Mouse (Mus musculus) CH12.LX (cell line): ENCODE results near the gene Ptprd. TPM values are rescaled to one million over a fixed set of nuclear protein-coding genes. Genes with fewer than 3 reads are reported as not detected.

Source experiments
- DNase-seq: peaks from one replicate; pipeline ENCODE4 v3.0.0-alpha.2; 2013; ENCODE audit errors: extremely low read depth
- H3K27ac ChIP-seq: 2 replicates; pipeline ENCODE4 v1.5.1; 2012; ENCODE audit warnings: low read depth, mild to moderate bottlenecking, control low read depth, moderate library complexity; ENCODE audit not compliant: insufficient read depth
- H3K27me3 ChIP-seq: replicated peaks from 2 replicates; pipeline ENCODE3; 2012; ENCODE audit warnings: inconsistent platforms
- H3K36me3 ChIP-seq, 2 experiments: replicated peaks in 1 of 2; 2 replicates each; pipeline versions ENCODE3 to v1.6.1; 2012; ENCODE audit warnings: inconsistent platforms in 1 of 2, low read length in 1 of 2, mild to moderate bottlenecking in 1 of 2, mixed read lengths in 1 of 2, moderate library complexity in 1 of 2; ENCODE audit not compliant: control insufficient read depth in 1 of 2, insufficient read depth in 1 of 2
- H3K4me1 ChIP-seq, 2 experiments: 2 replicates each; pipeline ENCODE4 v1.6.1; 2012; ENCODE audit warnings: inconsistent platforms in 1 of 2, moderate library complexity in 1 of 2; ENCODE audit not compliant: insufficient read depth in 2 of 2, control insufficient read depth in 1 of 2
- H3K4me2 ChIP-seq: 2 replicates; pipeline ENCODE4 v1.6.1; 2012; ENCODE audit warnings: low read depth, mild to moderate bottlenecking, control low read depth; ENCODE audit not compliant: poor library complexity, insufficient read depth, severe bottlenecking
- H3K4me3 ChIP-seq, 3 experiments: fragments of 150-350 bp in 1 of 3; sonication (generic) in 1 of 3; replicated peaks in 1 of 3; 2 replicates each; pipeline versions ENCODE3 to v1.5.1; 2011 to 2012; ENCODE audit warnings: low read depth in 2 of 3, low read length in 2 of 3, mild to moderate bottlenecking in 2 of 3, moderate library complexity in 2 of 3, control low read depth in 1 of 3, improper control_type of control experiment in 1 of 3, inconsistent platforms in 1 of 3, mixed read lengths in 1 of 3; ENCODE audit not compliant: poor library complexity in 1 of 3
- H3K79me2 ChIP-seq: replicated peaks from 2 replicates; pipeline ENCODE4 v1.6.1; 2012; ENCODE audit warnings: mild to moderate bottlenecking, moderate library complexity; ENCODE audit not compliant: control insufficient read depth, poor library complexity, insufficient read depth, severe bottlenecking; ENCODE audit errors: extremely low read depth
- H3K9ac ChIP-seq: 2 replicates; pipeline ENCODE4 v1.6.1; 2012; ENCODE audit warnings: low read depth, mild to moderate bottlenecking, control low read depth, moderate library complexity; ENCODE audit not compliant: insufficient read depth
- H3K9me3 ChIP-seq: replicated peaks from 2 replicates; pipeline ENCODE3; 2012; ENCODE audit warnings: low read length, inconsistent platforms, mixed read lengths
- BHLHE40 ChIP-seq: IDR thresholded peaks from 2 replicates; pipeline ENCODE4 v1.6.1; 2011; ENCODE audit warnings: mild to moderate bottlenecking, low read depth, low read length, improper control_type of control experiment
- E2F4 ChIP-seq: IDR thresholded peaks from 2 replicates; pipeline ENCODE4 v1.6.1; 2011; ENCODE audit warnings: low read depth, low read length, improper control_type of control experiment; ENCODE audit not compliant: insufficient replicate concordance
- JUN ChIP-seq: IDR thresholded peaks from 2 replicates; pipeline ENCODE4 v1.6.1; 2011; ENCODE audit warnings: low read depth, mild to moderate bottlenecking, low read length, improper control_type of control experiment, moderate library complexity; ENCODE audit not compliant: insufficient read depth
- JUND ChIP-seq: conservative IDR thresholded peaks from 2 replicates; pipeline ENCODE4 v1.6.1; 2011; ENCODE audit warnings: low read depth, low read length, improper control_type of control experiment
- KAT2A ChIP-seq: IDR thresholded peaks from 2 replicates; pipeline ENCODE4 v1.6.1; 2012; ENCODE audit warnings: low read length, improper control_type of control experiment, inconsistent platforms; ENCODE audit not compliant: insufficient replicate concordance
- MAX ChIP-seq: IDR thresholded peaks from 2 replicates; pipeline ENCODE4 v1.6.1; 2011; ENCODE audit warnings: low read length, improper control_type of control experiment
- MAZ ChIP-seq: IDR thresholded peaks from 2 replicates; pipeline ENCODE4 v1.6.1; 2012; ENCODE audit warnings: low read depth, mild to moderate bottlenecking, inconsistent platforms, low read length, improper control_type of control experiment, moderate library complexity
- MYC ChIP-seq: IDR thresholded peaks from 2 replicates; pipeline ENCODE4 v1.6.1; 2011; ENCODE audit warnings: low read depth, mild to moderate bottlenecking, improper control_type of control experiment, low read length
- NRF1 ChIP-seq: IDR thresholded peaks from 2 replicates; pipeline ENCODE4 v1.6.1; 2014; ENCODE audit warnings: low read depth, mild to moderate bottlenecking, inconsistent platforms, low read length, improper control_type of control experiment, moderate library complexity
- POLR2A ChIP-seq: IDR thresholded peaks from 2 replicates; pipeline ENCODE4 v1.6.1; 2011; ENCODE audit warnings: low read depth, mild to moderate bottlenecking, improper control_type of control experiment, low read length
- POLR2AphosphoS2 ChIP-seq: IDR thresholded peaks from 2 replicates; pipeline ENCODE4 v1.6.1; 2011; ENCODE audit warnings: low read depth, low read length, improper control_type of control experiment
- RAD21 ChIP-seq: IDR thresholded peaks from 2 replicates; pipeline ENCODE4 v1.6.1; 2011; ENCODE audit warnings: low read depth, mild to moderate bottlenecking, low read length, improper control_type of control experiment, moderate library complexity
- RCOR1 ChIP-seq: conservative IDR thresholded peaks from 2 replicates; pipeline ENCODE4 v1.6.1; 2012; ENCODE audit warnings: low read depth, mild to moderate bottlenecking, inconsistent platforms, low read length, improper control_type of control experiment
- UBTF ChIP-seq: IDR thresholded peaks from 2 replicates; pipeline ENCODE4 v1.6.1; 2012; ENCODE audit warnings: low read depth, mild to moderate bottlenecking, inconsistent platforms, low read length, improper control_type of control experiment, moderate library complexity
- ZC3H11A ChIP-seq: IDR thresholded peaks from 2 replicates; pipeline ENCODE4 v1.6.1; 2012; ENCODE audit warnings: low read depth, mild to moderate bottlenecking, inconsistent platforms, low read length, improper control_type of control experiment
- ZKSCAN1 ChIP-seq: IDR thresholded peaks from 2 replicates; pipeline ENCODE4 v1.6.1; 2012; ENCODE audit warnings: low read depth, inconsistent platforms, low read length, improper control_type of control experiment, borderline replicate concordance
- ZNF384 ChIP-seq: IDR thresholded peaks from 2 replicates; pipeline ENCODE4 v1.6.1; 2012; ENCODE audit warnings: low read depth, low read length, improper control_type of control experiment, inconsistent platforms
- dilution Hi-C: fragments of 300-500 bp; cut with MboI; formaldehyde crosslinking; loops from 2 replicates; pipeline ENCODE4 v1.14.3; 2020; ENCODE audit warnings: low sequenced_read_pairs; ENCODE audit not compliant: extremely low pct_unique_long_range_greater_than_20kb, extremely low pct_ligation_motif_present
- in situ Hi-C: fragments of 300-500 bp; cut with MboI; formaldehyde crosslinking; loops from 3 replicates; pipeline ENCODE4 v1.14.3; 2019; ENCODE audit warnings: low sequenced_read_pairs, low pct_ligation_motif_present, low pct_unique_long_range_greater_than_20kb, mixed read lengths
- polyA plus RNA-seq: library from polyadenylated mRNA; unstranded; fragments of >175 nt; gene quantifications from 2 replicates; pipeline ENCODE4 v1.2.1, GENCODE M21; 2012; ENCODE audit warnings: low read depth; ENCODE audit not compliant: insufficient read length
- total RNA-seq, 2 experiments: library from RNA; depleted of rRNA; stranded (reverse); fragments of 300-350 nt in 1 of 2; fragments of >200 nt in 1 of 2; gene quantifications; 2 replicates each; pipeline ENCODE4 v1.2.3; 2012 to 2014

The Ptprd gene
- total and polyA plus RNA-seq, 3 experiments: not detected

DNA sequence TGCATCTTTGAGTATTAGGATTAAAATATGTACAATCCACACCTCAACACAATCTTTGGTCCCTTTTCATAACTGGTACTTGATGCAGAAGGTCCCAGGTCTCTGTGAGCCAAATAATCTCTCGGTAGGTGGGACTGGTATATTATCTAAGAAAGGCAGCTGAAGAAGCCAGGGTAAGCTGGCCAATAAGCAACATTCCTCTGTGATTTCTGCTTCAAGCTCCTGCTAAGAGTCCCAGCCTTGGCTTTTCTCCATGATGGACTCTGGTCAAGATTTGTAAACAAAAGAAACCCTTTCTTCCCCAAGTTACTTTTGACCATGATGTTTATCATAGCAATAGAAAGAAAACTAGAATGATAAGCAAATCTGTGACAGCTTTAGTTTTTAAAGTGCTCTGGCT lies 2012.4 kb downstream of the Ptprd start:
- Histone ChIP-seq H3K4me1 (no peaks in the 10 kb centered on the region), H3K79me2 (no peaks in the 10 kb centered on the region), H3K27me3 (no peaks in the 10 kb centered on the region), H3K4me3 (no peak overlapping the region), H3K4me2 (no peak overlapping the region), H3K9ac (no peak overlapping the region), H3K9me3 (peaks cover 11% of the 10 kb centered on the region), H3K36me3 (no peaks in the 10 kb centered on the region)
- dilution Hi-C loops: no loop called here
- no peak for TF ChIP-seq JUND
- no peak for TF ChIP-seq RAD21
- no peak for TF ChIP-seq ZNF384
- TF ChIP-seq UBTF: no peak
- TF ChIP-seq ZC3H11A: no peak
- no peak for TF ChIP-seq ZKSCAN1
- no peak for TF ChIP-seq MAZ
- TF ChIP-seq KAT2A: no peak
- no peak for TF ChIP-seq MYC
- TF ChIP-seq POLR2AphosphoS2: no peak
- TF ChIP-seq NRF1: no peak
- TF ChIP-seq BHLHE40: no peak
- TF ChIP-seq MAX: no peak
- no peak for TF ChIP-seq POLR2A
- TF ChIP-seq, all 38 proteins: peak for 0
- in situ Hi-C loops: no loop called here
- no peak for DNase-seq
- no peak overlapping the region for H3K27ac ChIP-seq

GRCm38 (mm10) chr4:76194762-76195161 lies 2017.0 kb downstream of the Ptprd start:
- H3K27ac ChIP-seq: no peak overlapping the region
- no peak overlapping the region for H3K4me2 ChIP-seq
- no peaks in the 10 kb centered on the region for H3K4me1 ChIP-seq
- no peak for TF ChIP-seq RCOR1
- no peak for TF ChIP-seq UBTF
- TF ChIP-seq E2F4: no peak
- no peak for TF ChIP-seq KAT2A
- TF ChIP-seq MAX: no peak
- TF ChIP-seq JUN: no peak
- no peak overlapping the region for H3K9ac ChIP-seq
- no peak overlapping the region for H3K4me3 ChIP-seq
- DNase-seq: no peak
- dilution Hi-C loops (no loop called here), in situ Hi-C loops (no loop called here)
- H3K27me3 ChIP-seq: no peaks in the 10 kb centered on the region
- H3K9me3 ChIP-seq: peaks cover 19% of the 10 kb centered on the region
- H3K36me3 ChIP-seq: no peaks in the 10 kb centered on the region
- no peaks in the 10 kb centered on the region for H3K79me2 ChIP-seq
